Mouse (Mus musculus): Measurements from ENCODE around the gene Psmd2. TPM values are rescaled to one million over a fixed set of nuclear protein-coding genes. Genes with fewer than 3 reads are reported as not detected.
A peak's percentile ranks its signal among the peaks of the same experiment; 100 is the strongest.

Gene Psmd2
- total and polyA plus RNA-seq, 2 experiments from 2014 or later = 242 to 331 TPM

DNA sequence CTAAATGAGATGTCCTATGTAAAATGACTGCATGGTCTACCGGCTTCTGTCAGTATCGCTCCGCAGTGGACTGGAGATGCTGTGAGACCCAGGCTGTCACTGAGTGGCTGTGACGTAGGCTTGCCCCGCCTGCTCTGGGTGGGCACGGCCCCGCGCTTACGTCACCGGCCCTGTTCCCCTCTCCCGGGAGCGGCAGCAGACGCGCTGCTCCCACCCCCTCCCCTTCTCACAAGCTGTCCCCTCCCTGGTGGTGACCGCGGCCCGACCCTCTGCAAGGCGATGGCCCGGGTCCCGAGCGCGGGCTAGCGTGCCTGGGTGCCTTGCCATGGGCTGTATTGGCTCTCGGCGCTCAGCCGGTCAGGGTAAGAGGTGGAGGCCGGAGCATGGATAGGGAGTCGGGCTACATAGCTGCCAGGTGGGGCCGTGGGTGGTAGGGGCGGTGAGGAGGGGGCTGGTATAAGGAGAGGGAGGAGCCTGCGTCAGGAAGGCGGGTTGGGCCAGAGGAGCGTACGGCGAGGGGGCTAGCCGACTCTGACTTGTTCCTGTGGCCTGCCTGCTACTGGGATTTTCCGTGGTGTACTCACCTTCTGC is 41.8 kb downstream of the Psmd2 start, which contains the start of gene Fam131a:
Fam131a (plus strand) TSS at position 131 of the 591 bp plus-strand sequence.
- Histone ChIP-seq H3K9me3 (ENCODE audit: low read length) (no peaks in the 10 kb centered on the region), H3K27me3 (ENCODE audit: insufficient read depth, low read length) (no peaks in the 10 kb centered on the region), H3K4me3 (ENCODE audit: low read depth, low read length) (peak within 1 kb of the TSS; percentile 72), H3K4me2 (ENCODE audit: low read depth) (peak within 1 kb of the TSS; percentile 77), H3K4me1 (ENCODE audit: insufficient read depth) (peaks cover 7% of the 10 kb centered on the region; the same call in 1 of the 2 replicates), H3K9ac (peak within 1 kb of the TSS; percentile 92), H3K27ac (ENCODE audit: low read depth, low read length) (peak within 1 kb of the TSS; percentile 98), H3K36me3 (ENCODE audit: insufficient read depth) (peaks cover 32% of the 10 kb centered on the region)
- DNase-seq (peak; percentile 95), ATAC-seq (peak; percentile 92)
- WGBS = 3% methylated on average over 36 of the region's 37 CpGs
- 0 out of 2 replicates have a peak, but pooled peaks have one; percentile 9 for TF ChIP-seq CTCF (IDR thresholded peaks at IDR 0.05; ENCODE audit: low read depth)

DNA sequence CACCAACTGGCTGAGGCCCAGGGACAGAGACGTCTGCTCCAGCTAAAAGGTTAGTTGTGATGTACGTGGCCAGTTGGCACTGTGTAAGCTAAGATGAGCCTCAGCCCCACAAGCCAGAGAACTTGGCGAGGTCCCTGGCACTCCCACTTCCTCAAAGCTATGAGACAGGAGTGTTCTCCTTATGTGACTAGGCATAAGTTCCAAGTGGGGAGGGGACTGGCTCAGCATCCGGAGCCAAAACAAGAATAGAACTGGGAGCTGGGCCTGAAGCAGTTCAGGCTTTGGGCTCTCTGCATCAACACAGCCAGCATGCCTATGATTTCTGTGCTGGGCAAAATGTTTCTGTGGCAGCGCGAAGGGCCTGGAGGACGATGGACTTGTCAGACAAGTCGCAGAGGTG is 43.3 kb downstream of the Psmd2 start:
- DNase-seq = peak; percentile 80
- Histone ChIP-seq H3K4me3 (ENCODE audit: low read depth, low read length) (peak overlapping the region; percentile 47; the same call in 1 of the 2 replicates), H3K9ac (no peak overlapping the region), H3K27me3 (ENCODE audit: insufficient read depth, low read length) (no peaks in the 10 kb centered on the region), H3K27ac (ENCODE audit: low read depth, low read length) (peak overlapping the region; percentile 79), H3K9me3 (ENCODE audit: low read length) (no peaks in the 10 kb centered on the region), H3K4me2 (ENCODE audit: low read depth) (peak overlapping the region; percentile 69), H3K4me1 (ENCODE audit: insufficient read depth) (peaks cover 7% of the 10 kb centered on the region; the same call in 1 of the 2 replicates), H3K36me3 (ENCODE audit: insufficient read depth) (peaks cover 29% of the 10 kb centered on the region)
- peak; percentile 8; the same call in 1 of the 2 replicates for ATAC-seq
- 52% methylated on average over 8 of the region's 8 CpGs for WGBS
- no peak for TF ChIP-seq CTCF (IDR thresholded peaks at IDR 0.05; ENCODE audit: low read depth)

DNA sequence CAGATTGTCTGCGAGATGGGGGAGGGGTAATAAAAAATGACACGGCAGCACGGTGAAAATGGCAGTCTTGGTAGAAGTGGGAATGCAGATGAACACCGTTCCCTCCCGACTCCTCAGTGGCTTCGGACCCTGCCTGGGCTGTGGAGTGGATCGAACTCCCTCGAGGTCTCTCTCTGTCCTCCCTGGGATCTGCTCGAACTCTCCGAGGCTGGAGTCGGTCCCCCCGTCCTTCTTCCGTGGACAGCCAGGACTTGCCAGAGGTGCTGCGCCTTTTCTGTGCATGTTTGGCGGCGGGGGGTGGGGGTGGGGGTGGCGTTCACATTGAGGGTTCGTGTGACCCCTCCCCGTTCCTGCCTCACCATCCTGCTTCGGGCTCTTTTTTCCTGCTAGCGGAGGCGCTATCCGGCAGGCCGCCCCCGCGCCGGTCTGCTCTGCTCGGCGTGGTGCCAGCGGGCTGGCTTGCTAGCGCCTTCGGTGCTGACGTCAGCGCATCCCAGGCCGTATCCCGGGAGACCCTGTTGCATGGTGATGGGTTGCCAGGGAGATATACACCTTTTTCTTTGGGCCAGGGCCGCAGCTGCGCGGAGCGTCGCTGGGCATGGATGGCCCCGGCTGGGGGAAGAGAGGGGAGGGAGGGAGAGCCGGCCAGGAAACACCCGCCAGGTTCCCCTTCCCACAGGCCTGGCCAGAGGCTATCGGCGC is 44.3 kb downstream of the Psmd2 start:
- Histone ChIP-seq H3K36me3 (ENCODE audit: insufficient read depth) (peaks cover 24% of the 10 kb centered on the region), H3K4me1 (ENCODE audit: insufficient read depth) (peaks cover 7% of the 10 kb centered on the region; the same call in 1 of the 2 replicates), H3K4me3 (ENCODE audit: low read depth, low read length) (peak overlapping the region; percentile 47), H3K27me3 (ENCODE audit: insufficient read depth, low read length) (no peaks in the 10 kb centered on the region), H3K9me3 (ENCODE audit: low read length) (no peaks in the 10 kb centered on the region), H3K27ac (ENCODE audit: low read depth, low read length) (peak overlapping the region; percentile 79), H3K9ac (peak overlapping the region; percentile 60), H3K4me2 (ENCODE audit: low read depth) (peak overlapping the region; percentile 69)
- DNase-seq (peak; percentile 96), ATAC-seq (peak; percentile 82)
- WGBS = 1% methylated on average over 46 of the region's 46 CpGs
- no peak for TF ChIP-seq CTCF (IDR thresholded peaks at IDR 0.05; ENCODE audit: low read depth)

DNA sequence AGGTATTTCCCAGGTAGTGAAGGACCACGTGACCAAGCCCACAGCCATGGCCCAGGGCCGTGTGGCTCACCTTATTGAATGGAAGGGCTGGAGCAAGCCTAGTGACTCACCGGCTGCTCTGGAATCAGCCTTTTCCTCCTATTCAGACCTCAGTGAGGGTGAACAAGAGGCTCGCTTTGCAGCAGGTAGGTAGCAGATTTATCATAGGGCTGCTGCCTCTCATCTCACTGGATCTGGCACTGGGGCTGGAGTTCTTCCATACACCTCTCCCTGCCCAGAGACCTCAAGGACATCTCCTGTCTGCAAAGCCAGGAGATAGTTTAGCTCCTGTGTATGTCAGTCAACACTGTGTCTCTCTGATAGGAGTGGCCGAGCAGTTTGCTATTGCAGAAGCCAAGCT is 47.8 kb downstream of the Psmd2 start:
- no peak overlapping the region for H3K27ac ChIP-seq (ENCODE audit: low read depth, low read length)
- no peak for TF ChIP-seq CTCF (IDR thresholded peaks at IDR 0.05; ENCODE audit: low read depth)
- ATAC-seq (no peak), DNase-seq (no peak)
- H3K4me2 ChIP-seq (ENCODE audit: low read depth) = no peak overlapping the region
- no peaks in the 10 kb centered on the region for H3K27me3 ChIP-seq (ENCODE audit: insufficient read depth, low read length)
- 88% methylated on average over 5 of the region's 5 CpGs for WGBS
- H3K36me3 ChIP-seq (ENCODE audit: insufficient read depth) = peaks cover 35% of the 10 kb centered on the region
- H3K4me1 ChIP-seq (ENCODE audit: insufficient read depth) = peaks cover under 1% of the 10 kb centered on the region; the same call in 1 of the 2 replicates
- H3K9ac ChIP-seq = no peak overlapping the region
- no peak overlapping the region for H3K4me3 ChIP-seq (ENCODE audit: low read depth, low read length)
- no peaks in the 10 kb centered on the region for H3K9me3 ChIP-seq (ENCODE audit: low read length)

DNA sequence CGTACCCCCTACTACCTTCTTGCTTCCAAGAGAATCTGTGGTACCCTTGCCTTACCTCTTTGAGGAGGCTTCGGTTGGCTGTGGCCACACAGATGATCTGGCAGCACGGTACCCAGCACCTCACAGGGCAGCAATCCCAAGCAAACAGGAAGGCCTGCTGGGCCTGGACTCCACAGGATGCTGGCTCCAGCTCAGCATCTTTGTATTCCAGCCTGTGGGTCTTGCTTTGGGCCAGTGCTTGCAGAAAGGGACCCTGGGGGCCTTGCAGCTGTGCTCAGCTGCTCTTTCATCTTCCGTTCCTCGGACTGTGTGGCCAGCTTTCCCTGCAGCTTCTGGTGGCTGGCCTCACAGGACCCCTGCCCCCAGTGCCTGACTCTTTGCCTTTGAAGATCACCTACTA is 48.6 kb downstream of the Psmd2 start:
- ATAC-seq (no peak), DNase-seq (no peak)
- Histone ChIP-seq H3K27ac (ENCODE audit: low read depth, low read length) (no peak overlapping the region), H3K4me3 (ENCODE audit: low read depth, low read length) (no peak overlapping the region), H3K4me1 (ENCODE audit: insufficient read depth) (no peaks in the 10 kb centered on the region), H3K27me3 (ENCODE audit: insufficient read depth, low read length) (no peaks in the 10 kb centered on the region), H3K9ac (no peak overlapping the region), H3K36me3 (ENCODE audit: insufficient read depth) (peaks cover 35% of the 10 kb centered on the region), H3K4me2 (ENCODE audit: low read depth) (no peak overlapping the region), H3K9me3 (ENCODE audit: low read length) (no peaks in the 10 kb centered on the region)
- no peak for TF ChIP-seq CTCF (IDR thresholded peaks at IDR 0.05; ENCODE audit: low read depth)
- 38% methylated on average over 5 of the region's 5 CpGs for WGBS

DNA sequence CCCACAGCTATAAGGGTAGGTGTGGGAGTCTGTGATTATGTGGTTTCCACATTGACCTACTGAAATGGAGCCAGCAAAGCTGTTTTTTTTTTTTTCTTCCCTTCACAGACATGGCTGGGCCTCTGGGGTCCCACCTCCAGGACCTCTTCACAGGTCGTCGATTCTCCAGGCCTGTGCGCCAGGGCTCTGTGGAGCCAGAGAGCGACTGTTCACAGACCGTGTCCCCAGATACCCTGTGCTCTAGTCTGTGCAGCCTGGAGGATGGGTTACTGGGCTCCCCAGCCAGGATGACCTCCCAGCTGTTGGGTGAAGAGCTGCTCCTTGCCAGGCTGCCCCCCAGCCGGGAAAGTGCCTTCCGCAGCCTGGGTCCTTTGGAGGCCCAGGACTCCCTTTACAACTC is 49.9 kb downstream of the Psmd2 start:
- WGBS = 43% methylated on average over 7 of the region's 7 CpGs
- Histone ChIP-seq H3K4me3 (ENCODE audit: low read depth, low read length) (no peak overlapping the region), H3K27ac (ENCODE audit: low read depth, low read length) (no peak overlapping the region), H3K36me3 (ENCODE audit: insufficient read depth) (peaks cover 35% of the 10 kb centered on the region), H3K9me3 (ENCODE audit: low read length) (no peaks in the 10 kb centered on the region), H3K4me2 (ENCODE audit: low read depth) (no peak overlapping the region), H3K27me3 (ENCODE audit: insufficient read depth, low read length) (no peaks in the 10 kb centered on the region), H3K9ac (no peak overlapping the region), H3K4me1 (ENCODE audit: insufficient read depth) (no peaks in the 10 kb centered on the region)
- ATAC-seq = no peak
- no peak for DNase-seq
- no peak for TF ChIP-seq CTCF (IDR thresholded peaks at IDR 0.05; ENCODE audit: low read depth)
